Mouse (Mus musculus) gastrocnemius, postnatal 4 days (tissue): Measurements from ENCODE around the gene Galnt6. TPM values are rescaled to one million over a fixed set of nuclear protein-coding genes. Genes with fewer than 3 reads are reported as not detected.

Experiments
- DNase-seq, 2 experiments: peaks; one replicate each; pipeline ENCODE4 v3.0.0; 2021 to 2022; ENCODE audit warnings: low spot score in 2 of 2, mixed read lengths in 2 of 2
- microRNA-seq: library from miRNA; unstranded; fragments of <30 nt; microRNA quantifications from one replicate; pipeline ENCODE4 v1.2.0, GENCODE M21; 2021
- total RNA-seq, 2 experiments: library from RNA; stranded (reverse); gene quantifications; 2 replicates each; pipeline ENCODE4 v1.2.3; 2021

The Galnt6 gene
- total RNA-seq, 2 experiments from 2014 or later: 0.80 to 0.96 TPM

DNA sequence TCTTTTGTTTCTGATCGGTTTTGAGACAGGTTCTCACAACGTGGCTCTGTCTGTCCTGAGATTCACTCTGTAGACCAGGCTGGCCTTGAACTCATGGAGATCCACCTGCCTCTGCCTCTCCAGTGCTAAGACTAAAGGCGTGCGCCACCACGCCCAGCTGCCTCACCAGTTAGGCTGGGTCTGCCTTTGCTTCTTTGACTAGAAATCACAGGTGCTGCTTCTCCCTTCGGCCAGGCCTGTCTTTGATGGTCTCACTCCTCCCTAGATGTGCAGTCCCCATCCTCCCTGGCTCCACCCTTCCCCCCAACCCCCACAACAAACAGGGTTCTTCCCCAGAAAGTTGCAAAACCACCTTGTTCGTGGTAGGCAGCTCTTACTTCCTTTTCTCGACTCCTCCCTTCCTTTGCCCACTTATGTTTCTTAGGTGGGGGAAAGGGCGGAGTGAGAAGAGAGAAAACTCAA is 64.3 kb downstream of the Galnt6 start:
- DNase-seq: no peak

DNA sequence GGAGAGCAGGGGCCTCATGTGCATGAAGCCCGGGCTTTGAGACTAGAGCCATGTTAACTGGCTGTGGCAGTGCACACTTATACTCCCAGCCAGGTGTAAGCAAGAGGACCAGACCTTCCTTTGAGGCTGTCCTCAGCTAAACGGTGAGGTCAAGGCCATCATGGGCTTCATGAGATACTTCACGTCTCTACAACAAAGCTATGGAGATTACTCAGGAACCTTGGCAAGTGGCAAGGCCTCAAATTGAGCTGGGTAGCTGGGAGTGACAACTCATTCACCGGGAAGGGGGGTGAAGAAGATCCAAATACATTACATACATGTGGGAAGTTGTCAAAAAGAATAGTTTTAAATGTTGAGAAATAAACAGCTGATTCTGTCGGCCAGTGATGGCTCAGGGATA is 68.4 kb downstream of the Galnt6 start:
- no peak for DNase-seq

DNA sequence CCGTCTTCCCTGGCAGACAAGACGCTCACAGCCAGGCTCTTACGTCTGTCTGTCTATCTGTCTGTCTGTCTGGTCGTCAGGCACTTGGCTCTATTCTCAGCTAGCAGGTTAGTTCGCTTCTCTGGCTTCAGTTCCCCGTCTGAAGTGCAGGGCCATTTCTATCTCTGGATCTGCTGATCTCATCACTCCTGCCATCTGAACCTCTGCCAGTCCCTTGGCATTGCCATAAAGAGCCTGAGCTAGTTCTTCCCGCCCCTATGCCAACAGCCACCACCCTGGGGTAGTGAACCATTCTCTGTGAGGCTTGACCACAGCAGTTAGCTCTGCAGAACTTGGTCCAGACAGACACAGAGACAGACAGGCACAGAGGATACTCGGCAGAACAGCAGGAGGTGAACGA is 68.9 kb downstream of the Galnt6 start:
- DNase-seq: no peak

DNA sequence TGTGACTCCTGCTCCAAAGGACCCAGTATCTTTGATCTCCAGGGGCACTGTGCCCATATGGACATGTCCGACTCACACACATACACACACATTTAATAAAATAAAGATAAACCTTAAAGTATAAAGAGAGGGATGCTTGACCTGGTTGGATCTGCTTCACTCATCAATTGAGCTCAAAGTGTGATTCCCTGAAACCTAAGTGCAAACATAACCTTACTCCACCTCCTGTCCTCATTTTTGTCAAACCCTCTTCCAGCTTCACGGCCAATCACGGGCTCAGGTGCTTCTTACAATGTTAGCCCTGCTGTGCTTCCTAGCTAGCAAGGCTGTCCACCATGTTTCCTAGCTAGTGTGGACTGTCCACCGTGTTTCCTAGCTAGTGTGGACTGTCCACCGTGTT is 74.0 kb downstream of the Galnt6 start:
- no peak for DNase-seq

DNA sequence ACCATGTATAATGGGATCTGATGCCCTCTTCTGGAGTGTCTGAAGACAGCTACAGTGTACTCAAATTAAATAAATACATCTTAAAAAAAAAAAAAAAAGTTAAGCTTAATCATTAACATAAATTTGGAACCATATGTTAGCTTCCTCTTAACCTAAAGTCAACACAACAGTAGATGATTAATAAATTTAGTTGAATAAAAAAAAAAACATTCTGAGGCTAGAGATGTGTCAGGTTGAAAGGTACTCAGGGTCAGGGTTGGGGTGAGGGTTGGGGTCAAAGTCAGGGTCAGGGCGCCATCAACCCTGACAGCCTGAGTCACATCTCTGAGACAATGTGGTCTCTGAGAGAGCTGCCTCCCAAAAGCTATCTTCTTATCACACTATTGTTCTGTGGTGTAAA is 74.9 kb downstream of the Galnt6 start:
- DNase-seq: no peak

DNA sequence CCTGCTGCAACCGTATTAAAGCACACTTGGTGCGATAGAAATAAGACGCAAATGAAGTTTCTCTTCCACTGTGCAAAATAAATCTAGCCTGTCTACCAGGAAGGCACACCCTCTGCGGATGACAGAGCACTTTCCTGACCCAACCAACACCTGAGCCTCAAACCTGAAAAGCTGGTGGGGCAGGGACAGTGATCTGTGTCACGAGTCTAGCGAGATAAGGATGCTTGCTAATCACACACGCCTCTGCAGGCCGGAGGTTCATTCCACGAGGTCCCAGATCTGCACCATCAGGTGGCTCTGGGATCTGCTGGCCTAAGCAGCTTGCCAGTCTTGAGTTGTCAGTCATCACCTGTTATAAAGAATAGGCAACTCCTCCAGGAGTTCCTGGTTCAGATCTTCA is 77.6 kb downstream of the Galnt6 start:
- no peak for DNase-seq

DNA sequence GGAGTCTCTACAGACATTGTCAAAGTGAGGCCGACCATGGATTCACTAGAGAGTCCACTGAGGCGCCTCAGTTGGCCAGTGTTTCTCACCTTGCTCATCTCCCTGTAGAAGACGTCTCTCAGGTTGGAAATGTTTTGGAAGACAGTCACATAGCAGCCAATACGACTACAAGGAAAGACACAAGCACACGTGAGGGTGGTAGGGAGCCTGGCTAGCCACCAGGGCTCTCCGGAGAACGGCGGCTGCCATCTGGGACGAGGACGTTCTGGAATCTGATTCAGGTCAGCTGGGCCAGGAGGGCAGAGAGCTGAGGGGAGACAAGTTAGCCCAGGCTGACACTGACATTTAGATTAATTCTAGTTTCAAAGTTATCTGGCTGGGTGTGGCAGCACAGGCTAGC is 79.1 kb downstream of the Galnt6 start:
- DNase-seq: no peak

DNA sequence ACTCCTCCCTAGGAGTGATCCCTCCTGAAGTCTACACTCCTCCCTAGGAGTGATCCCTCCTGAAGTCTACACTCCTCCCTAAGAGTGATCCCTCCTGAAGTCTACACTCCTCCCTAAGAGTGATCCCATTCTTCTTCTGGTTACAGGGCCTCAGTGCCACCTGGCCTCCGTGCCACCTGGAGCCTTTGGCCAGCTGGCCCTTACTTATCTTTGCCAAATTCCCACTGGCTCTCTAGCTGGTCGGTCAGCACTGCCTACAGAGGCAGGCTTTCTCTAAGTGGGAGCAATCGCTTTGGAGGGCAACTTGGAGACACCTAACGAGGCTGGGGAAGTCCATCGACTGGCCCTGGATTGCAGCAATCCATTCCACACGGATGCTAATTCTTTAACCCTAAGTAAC is 83.0 kb downstream of the Galnt6 start:
- DNase-seq: no peak

DNA sequence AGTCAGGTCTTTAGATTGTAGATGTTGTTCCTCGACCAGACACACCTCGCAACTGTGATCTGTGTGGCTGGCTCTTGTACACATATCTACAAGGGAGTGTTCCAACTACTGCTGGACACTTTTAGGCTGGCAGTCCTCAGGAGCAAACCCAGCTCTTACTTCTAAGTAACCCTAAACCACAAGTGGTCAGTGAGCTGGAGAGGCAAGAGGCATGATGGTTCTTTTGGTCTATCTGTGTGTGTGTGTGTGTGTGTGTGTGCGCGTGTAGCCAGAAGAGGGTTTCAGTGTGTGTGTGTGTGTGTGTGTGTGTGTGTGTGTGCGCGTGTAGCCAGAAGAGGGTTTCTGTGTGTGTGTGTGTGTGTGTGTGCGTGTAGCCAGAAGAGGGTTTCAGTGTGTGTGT is 86.7 kb downstream of the Galnt6 start:
- no peak for DNase-seq

Small RNA genes lying within 50 kb of the gene (microRNA-seq; reads per million reads assigned to microRNA genes)
- gene Mir6961: not detected

Other genes starting within 250 kb of the Galnt6 start
- gene Csrnp2, start 233.9 kb downstream of the Galnt6 start, total RNA-seq: 1 to 10 TPM; 5.7 to 5.9 TPM
- 10 to 100 TPM; 20.4 to 23.9 TPM for gene Tfcp2, start 177.4 kb downstream of the Galnt6 start, total RNA-seq
- 10 to 100 TPM; 15.2 TPM for gene Pou6f1, start 129.4 kb downstream of the Galnt6 start, total RNA-seq
- 10 to 100 TPM; 69.7 to 83.6 TPM for gene Dazap2, start 114.0 kb downstream of the Galnt6 start, total RNA-seq
- gene Smagp, start 92.4 kb downstream of the Galnt6 start, total RNA-seq: 10 to 100 TPM in 1 of 2 experiments, 1 to 10 TPM in 1; 9.1 to 12.3 TPM
- 1 to 10 TPM; 1.6 to 2.3 TPM for gene Bin2, start 59.8 kb downstream of the Galnt6 start, total RNA-seq
- gene Cela1, start 41.5 kb downstream of the Galnt6 start, total RNA-seq: under 1 TPM; 0.70 to 0.74 TPM
- 1 to 10 TPM; 1.5 to 2.3 TPM for gene Slc4a8, start 32.4 kb upstream of the Galnt6 start, total RNA-seq
- 1 to 10 TPM; 1.2 to 1.9 TPM for gene Scn8a, start 140.5 kb upstream of the Galnt6 start, total RNA-seq